Mouse (Mus musculus) brown adipose tissue, adult 24 weeks (tissue): ENCODE data around the gene Psmb3. TPM values are rescaled to one million over a fixed set of nuclear protein-coding genes. Genes with fewer than 3 reads are reported as not detected.

ENCODE experiments used
- H3K27ac ChIP-seq: fragments of 200-500 bp; replicated peaks from 2 replicates; pipeline ENCODE4 v1.5.1; 2012; ENCODE audit warnings: low read depth, mild to moderate bottlenecking, low read length
- H3K4me1 ChIP-seq: fragments of 200-500 bp; 2 replicates; pipeline ENCODE4 v1.6.1; 2012; ENCODE audit warnings: low read length, mixed read lengths; ENCODE audit not compliant: control insufficient read depth, insufficient read depth, insufficient read length
- H3K4me3 ChIP-seq: fragments of 200-500 bp; 2 replicates; pipeline ENCODE4 v1.5.1; 2012; ENCODE audit warnings: low read depth, mild to moderate bottlenecking, low read length, moderate library complexity; ENCODE audit not compliant: insufficient read depth
- polyA plus RNA-seq: library from polyadenylated mRNA; stranded (reverse); fragments of >200 nt; gene quantifications from 2 replicates; pipeline ENCODE4 v1.2.4, GENCODE M21; 2012; ENCODE audit not compliant: missing spikeins, insufficient read depth, insufficient read length

Gene Psmb3
- polyA plus RNA-seq, 1 experiment: 364 TPM

GRCm38 (mm10) chr11:97663528-97664338 lies 39.5 kb upstream of the Psmb3 start:
- H3K4me1 ChIP-seq: peaks cover 3% of the 10 kb centered on the region

DNA sequence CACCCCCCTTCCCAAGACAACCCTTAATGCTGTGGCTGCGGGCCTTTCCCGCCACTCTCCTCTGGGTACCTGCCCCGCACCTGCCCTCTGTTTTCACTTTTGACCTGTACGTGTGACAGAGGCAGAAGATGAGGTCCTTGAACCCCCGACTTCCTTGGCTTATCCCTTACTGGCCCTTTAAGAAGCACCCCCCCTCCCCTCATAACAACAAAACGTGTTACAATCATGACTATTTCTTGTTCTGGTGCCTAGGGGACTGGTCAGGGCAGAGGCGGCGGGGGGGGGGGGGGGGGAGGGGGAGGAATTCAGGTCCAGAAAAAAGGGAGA lies 38.9 kb upstream of the Psmb3 start:
- peak overlapping the region; percentile 88 for H3K4me3 ChIP-seq
- H3K27ac ChIP-seq: peak overlapping the region; percentile 59
- H3K4me1 ChIP-seq: peaks cover 2% of the 10 kb centered on the region; the same call in 1 of the 2 replicates

More at GRCm38 (mm10) chr11:97663528-97664338, 39.5 kb upstream of the Psmb3 start:
- Histone ChIP-seq H3K4me3 (peak overlapping the region; percentile 88), H3K27ac (peak overlapping the region; percentile 59)

DNA sequence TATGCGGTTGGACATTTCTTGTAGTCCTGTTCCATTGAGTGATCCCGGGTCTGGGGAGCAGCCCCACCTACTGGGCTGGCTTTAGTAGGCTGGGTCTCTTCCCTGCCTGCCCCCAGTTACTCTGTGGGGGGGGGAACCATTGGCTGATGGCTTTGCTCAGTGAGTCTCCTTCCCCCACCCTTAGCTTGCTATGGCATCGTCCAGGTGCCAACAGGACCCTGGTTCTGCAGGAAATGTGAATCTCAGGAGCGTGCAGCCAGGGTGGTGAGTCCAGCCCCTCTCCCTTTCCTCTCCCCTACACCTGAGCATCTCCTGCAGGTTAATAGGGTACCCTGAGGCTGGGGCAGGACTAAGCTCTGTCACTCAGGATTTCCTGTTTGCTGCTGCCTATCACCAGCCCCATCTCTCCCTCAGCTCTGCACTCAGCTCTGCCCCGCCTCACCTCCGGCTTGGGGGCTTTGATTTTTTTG lies 38.4 kb upstream of the Psmb3 start:
- Histone ChIP-seq H3K4me3 (peak overlapping the region; percentile 46), H3K4me1 (peaks cover 2% of the 10 kb centered on the region; the same call in 1 of the 2 replicates), H3K27ac (no peak overlapping the region)

DNA sequence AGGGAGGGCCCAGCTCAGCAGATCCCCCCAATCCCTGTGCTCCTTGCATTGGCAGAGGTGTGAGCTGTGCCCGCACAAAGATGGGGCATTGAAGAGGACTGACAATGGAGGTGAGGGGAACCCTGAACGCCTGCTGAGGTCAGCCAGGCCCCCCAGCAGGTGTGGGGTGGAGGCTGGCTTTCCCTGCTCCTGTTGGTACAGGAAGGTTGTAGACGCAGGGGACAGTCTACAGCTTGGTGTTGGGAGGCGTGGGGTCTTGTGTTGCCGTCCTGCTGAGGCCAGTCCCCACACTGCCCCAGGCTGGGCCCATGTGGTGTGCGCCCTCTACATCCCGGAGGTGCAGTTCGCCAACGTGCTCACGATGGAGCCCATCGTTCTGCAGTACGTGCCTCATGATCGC lies 37.8 kb upstream of the Psmb3 start:
- Histone ChIP-seq H3K4me1 (peaks cover 2% of the 10 kb centered on the region; the same call in 1 of the 2 replicates), H3K4me3 (peak overlapping the region; percentile 46; the same call in 1 of the 2 replicates), H3K27ac (no peak overlapping the region)

- no peak overlapping the region for H3K27ac ChIP-seq
- H3K4me3 ChIP-seq: no peak overlapping the region
- H3K4me1 ChIP-seq: peaks cover 2% of the 10 kb centered on the region; the same call in 1 of the 2 replicates
These were observed 37.0 kb upstream of the Psmb3 start for GRCm38 (mm10) chr11:97666221-97666620.

DNA sequence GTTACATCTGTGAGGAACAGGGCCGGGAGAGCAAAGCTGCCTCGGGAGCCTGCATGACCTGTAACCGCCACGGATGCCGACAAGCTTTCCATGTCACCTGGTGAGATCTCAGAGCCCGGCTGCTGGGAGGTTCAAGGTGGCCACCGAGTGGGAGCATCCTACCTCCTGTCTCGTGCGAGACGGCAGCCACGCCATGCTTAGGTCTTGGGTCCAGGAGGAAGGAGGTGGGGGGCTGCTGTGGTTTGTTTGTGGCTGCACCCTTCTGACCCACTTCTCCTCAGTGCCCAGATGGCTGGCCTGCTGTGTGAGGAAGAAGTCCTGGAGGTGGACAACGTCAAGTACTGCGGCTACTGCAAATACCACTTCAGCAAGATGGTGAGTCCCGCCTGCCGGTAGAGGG lies 36.4 kb upstream of the Psmb3 start:
- Histone ChIP-seq H3K4me3 (no peak overlapping the region), H3K4me1 (peaks cover 2% of the 10 kb centered on the region; the same call in 1 of the 2 replicates), H3K27ac (no peak overlapping the region)

GRCm38 (mm10) chr11:97668160-97668559 lies 35.0 kb upstream of the Psmb3 start:
- no peak overlapping the region for H3K27ac ChIP-seq
- H3K4me3 ChIP-seq: no peak overlapping the region
- H3K4me1 ChIP-seq: peaks cover 2% of the 10 kb centered on the region; the same call in 1 of the 2 replicates

GRCm38 (mm10) chr11:97669268-97669667 lies 33.9 kb upstream of the Psmb3 start:
- Histone ChIP-seq H3K4me1 (peaks cover 2% of the 10 kb centered on the region; the same call in 1 of the 2 replicates), H3K4me3 (no peak overlapping the region), H3K27ac (peak overlapping the region; percentile 41)

DNA sequence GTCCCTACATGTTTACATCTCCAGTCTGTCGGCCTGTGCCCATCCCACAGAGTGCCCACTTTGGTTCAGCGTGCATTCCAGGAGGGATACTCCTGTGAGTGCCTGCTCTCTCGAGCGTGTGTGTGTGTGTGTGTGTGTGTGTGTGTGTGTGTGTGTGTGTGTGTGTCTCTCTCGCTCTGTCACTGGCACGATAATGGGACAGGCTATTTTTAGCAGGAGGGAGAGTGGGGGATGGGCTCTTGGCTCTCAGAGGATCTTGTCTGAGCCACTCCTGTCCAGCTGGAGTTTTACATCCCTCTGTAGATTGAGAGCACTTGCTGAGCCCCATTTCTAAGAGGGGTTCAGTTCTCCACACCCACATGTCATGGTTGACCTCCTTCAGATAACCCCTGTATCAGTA lies 33.4 kb upstream of the Psmb3 start:
- Histone ChIP-seq H3K27ac (peak overlapping the region; percentile 41; the same call in 1 of the 2 replicates), H3K4me3 (no peak overlapping the region), H3K4me1 (peaks cover 2% of the 10 kb centered on the region; the same call in 1 of the 2 replicates)

DNA sequence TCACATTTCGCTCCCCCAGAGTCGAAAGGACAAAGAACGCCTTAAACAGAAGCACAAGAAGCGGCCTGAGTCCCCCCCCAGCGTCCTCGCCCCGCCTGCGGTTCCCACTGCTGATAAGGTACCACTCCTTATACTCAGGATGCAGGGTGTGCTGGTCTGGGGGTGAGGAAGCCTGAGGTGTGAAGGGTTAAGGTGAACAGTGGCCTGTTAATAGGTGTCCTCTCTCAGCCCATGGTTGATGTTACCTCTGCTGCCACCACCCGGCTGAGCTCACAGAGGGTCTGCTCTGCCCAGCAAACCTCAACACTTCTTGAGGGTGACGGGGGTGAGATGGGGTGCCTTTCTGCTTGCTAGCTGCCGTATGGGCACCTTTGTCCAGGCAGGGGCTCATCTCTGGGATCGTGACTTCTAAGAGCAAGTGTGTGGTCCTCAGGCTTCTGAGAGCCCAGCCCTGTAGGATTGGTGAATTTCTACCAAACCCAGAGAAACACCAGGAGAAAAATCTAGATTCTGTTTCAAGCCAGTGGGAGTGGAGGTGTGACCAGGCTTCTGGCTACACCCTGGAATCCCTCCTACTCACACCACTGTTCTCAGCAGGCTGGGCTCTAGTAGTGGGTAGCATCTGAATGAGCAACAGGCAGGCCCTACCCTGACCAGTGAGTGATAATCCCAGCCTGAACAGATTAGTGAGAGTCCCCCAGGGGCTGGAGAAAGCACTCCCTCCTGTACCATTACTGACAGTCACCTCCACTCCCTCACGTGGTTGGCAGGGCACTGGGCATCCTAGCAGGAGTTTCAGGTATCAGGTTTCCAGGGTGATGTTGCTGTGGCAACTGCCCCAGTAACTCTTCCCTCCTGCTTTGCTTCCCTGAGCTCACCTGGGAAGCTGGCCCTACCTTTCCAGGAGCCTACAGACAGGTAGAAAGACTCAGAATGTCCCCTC lies 32.7 kb upstream of the Psmb3 start:
- Histone ChIP-seq H3K27ac (no peak overlapping the region), H3K4me1 (peaks cover 2% of the 10 kb centered on the region; the same call in 1 of the 2 replicates), H3K4me3 (no peak overlapping the region)

- no peak overlapping the region for H3K27ac ChIP-seq
- H3K4me3 ChIP-seq: no peak overlapping the region
- H3K4me1 ChIP-seq: peaks cover 2% of the 10 kb centered on the region; the same call in 1 of the 2 replicates
These were observed 32.0 kb upstream of the Psmb3 start for GRCm38 (mm10) chr11:97671177-97671527.

- Histone ChIP-seq H3K4me1 (peaks cover 2% of the 10 kb centered on the region; the same call in 1 of the 2 replicates), H3K27ac (no peak overlapping the region), H3K4me3 (no peak overlapping the region)
These were observed 30.1 kb upstream of the Psmb3 start for GRCm38 (mm10) chr11:97673148-97673547.

DNA sequence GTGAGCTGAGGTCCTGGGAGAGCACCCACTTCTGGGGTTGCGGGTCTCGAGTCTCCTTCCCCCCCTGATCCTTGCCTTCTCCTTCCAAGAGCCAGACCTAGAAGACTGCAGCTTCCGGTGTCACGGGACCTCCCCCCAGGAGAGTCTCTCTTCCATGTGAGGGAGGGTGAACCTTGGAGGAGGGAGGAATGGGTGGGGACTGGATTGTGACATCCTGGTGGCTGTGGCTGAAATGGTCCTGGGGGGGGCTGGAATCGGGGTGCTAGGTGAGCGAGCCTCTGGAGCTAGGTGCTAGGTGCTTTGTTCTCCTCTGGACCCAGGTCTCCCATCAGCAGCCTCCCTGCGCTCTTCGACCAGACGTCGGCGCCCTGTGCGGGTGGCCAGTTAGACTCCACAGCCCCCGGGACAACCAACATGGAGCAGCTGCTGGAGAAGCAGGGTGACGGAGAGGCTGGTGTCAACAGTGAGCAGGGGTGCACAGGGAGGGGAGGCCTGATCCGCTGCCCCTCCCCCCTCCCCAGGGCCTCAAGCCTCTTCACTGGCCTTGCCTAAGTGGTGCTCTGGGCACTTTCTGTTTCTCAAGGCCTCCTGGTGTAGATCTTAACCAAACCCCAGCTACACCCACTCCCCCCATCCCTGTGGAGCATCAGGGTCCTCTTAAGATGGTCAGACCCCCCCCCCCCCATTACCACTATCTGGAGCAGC lies 27.0 kb upstream of the Psmb3 start:
- Histone ChIP-seq H3K4me1 (no peaks in the 10 kb centered on the region), H3K4me3 (no peak overlapping the region), H3K27ac (no peak overlapping the region)

- Histone ChIP-seq H3K27ac (no peak overlapping the region), H3K4me1 (no peaks in the 10 kb centered on the region), H3K4me3 (no peak overlapping the region)
These were observed 25.8 kb upstream of the Psmb3 start for GRCm38 (mm10) chr11:97677381-97677780.
